Mouse (Mus musculus): Measurements from ENCODE around the gene Astn1. TPM values are rescaled to one million over a fixed set of nuclear protein-coding genes. Genes with fewer than 3 reads are reported as not detected.

Astn1 gene
- polyA plus RNA-seq, 1 experiment from 2014 or later = 8.1 TPM

DNA sequence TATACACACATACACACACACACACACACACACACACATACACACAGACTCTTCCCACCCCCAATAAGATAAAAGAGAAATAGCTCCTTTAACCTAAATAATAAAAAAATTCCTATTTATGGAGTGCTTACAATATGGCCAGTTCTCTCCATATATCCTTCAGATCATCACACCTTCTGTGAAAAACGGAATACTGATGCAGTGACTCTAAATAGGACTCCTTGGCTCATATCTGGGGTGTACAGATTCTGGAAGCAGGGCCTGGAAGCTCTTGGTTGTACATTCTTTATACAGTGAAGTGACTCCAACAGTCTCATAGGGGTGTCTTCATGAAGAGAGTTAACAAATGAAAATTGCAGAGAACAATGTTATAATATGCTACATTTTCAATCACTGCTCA lies 60.7 kb downstream of the Astn1 start:
- WGBS = 75% methylated on average over 1 of the region's 1 CpGs
- no peaks in the 10 kb centered on the region for H3K27me3 ChIP-seq

DNA sequence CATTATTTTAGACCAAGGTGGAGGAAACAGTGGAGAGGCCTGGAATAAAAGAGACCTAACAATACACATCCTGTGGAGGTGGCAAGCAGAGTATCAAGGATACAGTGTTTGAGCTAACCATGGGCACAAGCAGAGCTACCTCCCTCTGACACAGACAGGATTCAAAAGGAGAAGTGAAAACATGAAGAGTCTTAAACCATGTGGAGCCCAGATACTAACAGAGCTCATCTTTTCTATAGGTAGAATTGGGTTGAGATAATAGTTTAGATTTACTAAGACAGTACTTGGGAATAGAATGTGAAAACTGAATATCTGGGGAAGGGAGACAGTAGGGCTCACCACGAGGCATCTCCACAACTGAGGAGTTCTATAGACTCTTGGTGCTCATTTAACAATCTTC lies 84.0 kb downstream of the Astn1 start:
- H3K27ac ChIP-seq = no peak overlapping the region
- no peak for ATAC-seq (ENCODE audit: insufficient number of reproducible peaks, insufficient read depth, low FRiP score, low TSS enrichment)
- 85% methylated on average over 1 of the region's 1 CpGs for WGBS
- H3K9me3 ChIP-seq = no peaks in the 10 kb centered on the region
- no peaks in the 10 kb centered on the region for H3K36me3 ChIP-seq
- H3K27me3 ChIP-seq = no peaks in the 10 kb centered on the region
- no peaks in the 10 kb centered on the region for H3K4me1 ChIP-seq
- H3K9ac ChIP-seq = no peak overlapping the region
- no peak overlapping the region for H3K4me3 ChIP-seq
- no peak overlapping the region for H3K4me2 ChIP-seq (replicated peaks)

More for the DNA sequence above, 60.7 kb downstream of the Astn1 start:
- H3K27ac ChIP-seq = no peak overlapping the region
- H3K36me3 ChIP-seq = no peaks in the 10 kb centered on the region
- no peaks in the 10 kb centered on the region for H3K4me1 ChIP-seq
- H3K4me3 ChIP-seq = no peak overlapping the region
- no peak overlapping the region for H3K4me2 ChIP-seq (replicated peaks)
- ATAC-seq (ENCODE audit: insufficient number of reproducible peaks, insufficient read depth, low FRiP score, low TSS enrichment) = no peak
- no peak overlapping the region for H3K9ac ChIP-seq
- H3K9me3 ChIP-seq = no peaks in the 10 kb centered on the region

DNA sequence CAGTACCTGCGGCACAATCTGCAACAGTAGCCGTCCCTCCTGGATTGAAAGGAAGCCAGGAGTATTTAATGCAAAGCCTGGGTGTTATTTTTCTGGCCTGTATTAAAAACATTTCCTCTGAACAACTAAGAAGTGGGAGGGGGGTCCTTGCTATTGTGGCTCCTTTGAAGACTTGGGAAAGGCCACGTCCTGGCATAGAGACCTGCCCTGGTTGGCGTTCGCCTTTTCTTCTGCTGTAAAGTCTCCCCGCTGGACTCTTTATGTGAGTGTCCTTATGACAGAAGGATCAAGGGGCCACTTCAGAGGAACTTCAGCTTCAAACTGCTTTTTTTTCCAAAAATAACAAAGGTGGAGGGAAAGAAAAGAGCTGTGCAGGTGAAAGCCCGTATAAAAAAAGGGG lies 85.9 kb downstream of the Astn1 start:
- Histone ChIP-seq H3K4me1 (no peaks in the 10 kb centered on the region), H3K27me3 (no peaks in the 10 kb centered on the region)

DNA sequence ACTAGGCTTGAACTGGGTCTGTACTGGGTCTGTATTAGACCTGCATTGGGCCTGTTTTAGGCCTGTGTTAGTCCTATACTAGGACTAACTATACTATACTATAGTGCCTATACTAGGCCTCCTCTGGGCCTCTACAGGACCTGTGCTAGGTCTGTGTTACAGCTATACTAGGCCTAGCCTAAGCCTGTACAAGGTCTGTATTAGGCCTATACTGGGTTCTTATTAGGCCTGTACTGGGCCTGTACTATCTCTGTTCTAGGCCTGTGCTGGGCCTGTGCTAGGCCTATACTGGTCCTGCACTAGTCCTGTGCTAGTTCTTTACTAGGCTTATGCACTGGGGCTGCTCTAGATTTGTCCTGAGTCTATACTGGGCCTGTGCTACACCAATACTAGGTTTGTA lies 90.6 kb downstream of the Astn1 start:
- Histone ChIP-seq H3K36me3 (no peaks in the 10 kb centered on the region), H3K9me3 (no peaks in the 10 kb centered on the region), H3K9ac (no peak overlapping the region), H3K4me1 (no peaks in the 10 kb centered on the region), H3K4me3 (no peak overlapping the region), H3K27ac (no peak overlapping the region), H3K27me3 (no peaks in the 10 kb centered on the region), H3K4me2 (replicated peaks) (no peak overlapping the region)
- peak; percentile 56; the same call in 1 of the 2 replicates for ATAC-seq (ENCODE audit: insufficient number of reproducible peaks, insufficient read depth, low FRiP score, low TSS enrichment)

More for the DNA sequence above, 85.9 kb downstream of the Astn1 start:
- Histone ChIP-seq H3K4me2 (replicated peaks) (no peak overlapping the region), H3K9me3 (no peaks in the 10 kb centered on the region), H3K36me3 (no peaks in the 10 kb centered on the region), H3K4me3 (no peak overlapping the region), H3K27ac (no peak overlapping the region), H3K9ac (no peak overlapping the region)
- no peak for ATAC-seq (ENCODE audit: insufficient number of reproducible peaks, insufficient read depth, low FRiP score, low TSS enrichment)
- WGBS = 60% methylated on average over 7 of the region's 7 CpGs

DNA sequence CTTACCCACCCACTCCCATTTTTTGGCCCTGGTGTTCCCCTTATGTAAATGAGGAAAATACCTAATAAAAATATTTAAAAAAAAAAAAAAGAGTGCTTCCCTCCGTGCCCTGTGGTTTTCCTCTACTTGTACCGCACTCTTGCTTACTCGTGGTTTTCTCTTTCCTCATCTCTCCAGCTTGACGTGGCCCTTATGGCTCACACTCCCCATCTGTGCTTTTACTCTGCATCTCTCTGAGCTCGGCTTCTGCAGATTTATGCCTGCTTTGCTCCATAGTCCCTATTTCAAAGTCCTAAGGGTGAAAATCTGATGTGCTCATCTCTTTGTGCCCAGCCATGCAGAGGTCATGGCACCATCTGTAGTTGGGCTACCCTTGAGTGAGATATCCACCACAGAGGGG lies 91.5 kb downstream of the Astn1 start:
- no peak overlapping the region for H3K4me2 ChIP-seq (replicated peaks)
- no peak overlapping the region for H3K9ac ChIP-seq
- no peak for ATAC-seq (ENCODE audit: insufficient number of reproducible peaks, insufficient read depth, low FRiP score, low TSS enrichment)
- no peaks in the 10 kb centered on the region for H3K9me3 ChIP-seq
- H3K4me3 ChIP-seq = no peak overlapping the region
- no peaks in the 10 kb centered on the region for H3K36me3 ChIP-seq
- H3K27me3 ChIP-seq = no peaks in the 10 kb centered on the region
- H3K27ac ChIP-seq = no peak overlapping the region
- 84% methylated on average over 5 of the region's 5 CpGs for WGBS
- no peaks in the 10 kb centered on the region for H3K4me1 ChIP-seq

GRCm38 (mm10) chr1:158463975-158464374 lies 101.9 kb downstream of the Astn1 start:
- Histone ChIP-seq H3K4me1 (no peaks in the 10 kb centered on the region), H3K4me2 (replicated peaks) (no peak overlapping the region), H3K4me3 (no peak overlapping the region), H3K9me3 (no peaks in the 10 kb centered on the region), H3K9ac (no peak overlapping the region), H3K27ac (no peak overlapping the region), H3K27me3 (no peaks in the 10 kb centered on the region), H3K36me3 (no peaks in the 10 kb centered on the region)
- WGBS = 63% methylated on average over 6 of the region's 6 CpGs
- no peak for ATAC-seq (ENCODE audit: insufficient number of reproducible peaks, insufficient read depth, low FRiP score, low TSS enrichment)

DNA sequence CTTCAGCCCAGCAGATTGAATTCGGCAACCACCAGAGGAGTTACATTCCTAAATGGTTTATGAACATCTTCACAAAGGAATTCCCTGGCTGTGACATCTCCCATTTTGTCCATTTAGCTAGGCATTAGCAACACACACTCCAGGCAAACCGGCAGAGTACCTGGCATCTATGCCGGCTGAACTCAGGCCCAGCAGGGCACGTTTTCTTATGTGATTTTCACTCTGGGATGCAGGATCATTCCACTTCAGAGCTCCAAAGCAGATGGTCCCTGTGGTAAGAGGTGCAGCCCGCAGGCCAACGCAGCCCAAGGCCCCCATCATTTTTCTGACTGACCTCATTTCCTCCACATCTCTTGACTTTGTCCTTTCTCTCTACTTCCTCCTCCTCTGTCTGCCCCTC lies 103.2 kb downstream of the Astn1 start:
- Histone ChIP-seq H3K27me3 (no peaks in the 10 kb centered on the region), H3K36me3 (no peaks in the 10 kb centered on the region), H3K9me3 (no peaks in the 10 kb centered on the region), H3K4me3 (no peak overlapping the region), H3K4me1 (no peaks in the 10 kb centered on the region), H3K4me2 (replicated peaks) (no peak overlapping the region), H3K9ac (no peak overlapping the region), H3K27ac (no peak overlapping the region)
- WGBS = 51% methylated on average over 6 of the region's 6 CpGs
- ATAC-seq (ENCODE audit: insufficient number of reproducible peaks, insufficient read depth, low FRiP score, low TSS enrichment) = no peak

DNA sequence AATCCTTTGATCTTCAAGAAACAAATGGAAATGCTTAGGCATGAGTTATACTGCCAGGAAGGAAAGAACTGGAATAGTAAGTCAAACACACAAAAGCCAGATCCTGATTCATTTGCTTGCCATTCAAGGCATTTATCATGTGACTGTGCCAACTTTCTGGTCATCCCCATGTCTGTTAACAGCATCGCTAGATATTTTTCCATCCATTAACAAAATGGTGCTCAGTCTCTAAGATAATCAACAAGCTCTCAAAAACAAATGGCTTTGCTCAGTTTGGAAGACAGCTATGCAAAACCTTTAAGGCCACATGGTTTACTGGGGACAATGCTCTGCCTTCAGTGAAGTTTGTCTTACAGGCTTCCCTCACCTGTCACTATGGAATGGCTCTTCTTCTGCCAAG lies 115.8 kb downstream of the Astn1 start:
- no peak overlapping the region for H3K27ac ChIP-seq
- 86% methylated on average over 1 of the region's 1 CpGs for WGBS
- H3K4me2 ChIP-seq (replicated peaks) = no peak overlapping the region
- no peaks in the 10 kb centered on the region for H3K36me3 ChIP-seq
- H3K9ac ChIP-seq = no peak overlapping the region
- H3K27me3 ChIP-seq = no peaks in the 10 kb centered on the region
- H3K4me1 ChIP-seq = no peaks in the 10 kb centered on the region
- no peak overlapping the region for H3K4me3 ChIP-seq
- H3K9me3 ChIP-seq = no peaks in the 10 kb centered on the region
- ATAC-seq (ENCODE audit: insufficient number of reproducible peaks, insufficient read depth, low FRiP score, low TSS enrichment) = no peak

DNA sequence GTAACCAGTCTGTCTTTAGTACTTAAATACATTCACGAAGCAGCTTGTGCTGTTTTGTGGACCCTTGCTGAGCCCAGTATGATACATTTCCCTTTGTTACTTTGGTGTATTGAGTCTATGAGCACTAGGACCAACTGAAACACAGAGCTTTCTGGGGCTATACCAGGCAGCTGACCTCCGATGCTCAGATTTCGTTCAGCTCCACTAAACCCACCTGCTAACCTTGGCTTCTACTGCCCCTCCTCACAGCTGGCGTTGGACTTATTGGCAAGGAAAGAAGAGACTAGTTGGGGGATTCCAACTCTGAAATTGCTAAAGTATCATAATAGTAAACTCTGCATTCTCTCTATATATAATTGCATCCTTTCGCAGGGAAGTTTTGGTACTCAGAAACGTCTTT lies 118.2 kb downstream of the Astn1 start:
- Histone ChIP-seq H3K9me3 (no peaks in the 10 kb centered on the region), H3K27me3 (no peaks in the 10 kb centered on the region), H3K9ac (no peak overlapping the region), H3K36me3 (no peaks in the 10 kb centered on the region), H3K4me2 (replicated peaks) (no peak overlapping the region), H3K4me1 (no peaks in the 10 kb centered on the region), H3K4me3 (no peak overlapping the region), H3K27ac (no peak overlapping the region)
- no peak for ATAC-seq (ENCODE audit: insufficient number of reproducible peaks, insufficient read depth, low FRiP score, low TSS enrichment)
- 83% methylated on average over 6 of the region's 6 CpGs for WGBS

DNA sequence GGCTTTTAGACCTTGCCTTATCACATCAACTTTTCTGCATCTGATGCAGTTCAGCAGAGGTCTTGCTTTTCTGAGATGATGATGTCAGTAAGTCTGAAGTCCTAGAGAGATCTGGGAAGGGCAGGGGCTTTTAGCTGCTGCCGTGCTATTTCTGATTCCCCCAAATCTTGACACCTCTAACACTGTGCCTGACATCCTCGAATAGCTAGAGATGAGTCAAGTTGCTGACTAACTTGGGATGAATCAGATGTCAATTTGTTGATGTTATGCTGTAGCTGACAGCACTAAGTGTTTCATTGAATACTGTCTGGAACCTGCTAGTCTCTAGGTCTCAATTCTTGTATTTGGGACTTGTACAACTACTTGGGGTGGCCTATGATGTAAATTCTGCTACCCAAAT lies 121.7 kb downstream of the Astn1 start:
- WGBS = 88% methylated on average over 2 of the region's 2 CpGs

GRCm38 (mm10) chr1:158489521-158490021 lies 127.5 kb downstream of the Astn1 start:
- Histone ChIP-seq H3K4me2 (replicated peaks) (no peak overlapping the region), H3K4me3 (no peak overlapping the region), H3K4me1 (peaks cover 4% of the 10 kb centered on the region; the same call in 1 of the 2 replicates), H3K27ac (no peak overlapping the region), H3K9me3 (no peaks in the 10 kb centered on the region), H3K27me3 (no peaks in the 10 kb centered on the region), H3K36me3 (no peaks in the 10 kb centered on the region), H3K9ac (no peak overlapping the region)
- ATAC-seq (ENCODE audit: insufficient number of reproducible peaks, insufficient read depth, low FRiP score, low TSS enrichment) = peak; percentile 52; the same call in 1 of the 2 replicates
- 39% methylated on average over 4 of the region's 4 CpGs for WGBS

More for the DNA sequence above, 121.7 kb downstream of the Astn1 start:
- Histone ChIP-seq H3K9ac (no peak overlapping the region), H3K4me3 (no peak overlapping the region), H3K36me3 (no peaks in the 10 kb centered on the region), H3K27ac (no peak overlapping the region), H3K4me2 (replicated peaks) (no peak overlapping the region), H3K9me3 (no peaks in the 10 kb centered on the region), H3K4me1 (no peaks in the 10 kb centered on the region), H3K27me3 (no peaks in the 10 kb centered on the region)
- no peak for ATAC-seq (ENCODE audit: insufficient number of reproducible peaks, insufficient read depth, low FRiP score, low TSS enrichment)

DNA sequence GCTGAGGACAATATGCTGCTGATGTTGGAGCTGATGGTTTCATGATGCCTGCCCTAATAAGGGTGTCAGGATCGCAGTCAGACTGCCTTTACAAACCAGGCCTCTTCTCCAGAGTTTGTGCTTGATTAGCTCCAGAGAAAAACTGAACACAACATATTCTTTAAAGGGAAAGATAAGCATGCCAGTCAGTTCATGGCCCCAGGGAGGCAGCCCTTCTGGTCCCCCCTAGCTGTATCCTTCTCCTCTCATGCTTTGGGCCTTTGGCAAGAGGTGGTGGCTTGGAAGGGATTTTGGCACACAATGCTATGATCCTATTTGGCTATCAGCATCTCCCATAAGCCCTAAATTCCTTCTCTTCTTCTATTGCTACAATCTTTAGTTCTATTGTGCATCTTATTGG lies 128.1 kb downstream of the Astn1 start:
- H3K36me3 ChIP-seq = no peaks in the 10 kb centered on the region
- H3K4me2 ChIP-seq (replicated peaks) = no peak overlapping the region
- no peak overlapping the region for H3K9ac ChIP-seq
- ATAC-seq (ENCODE audit: insufficient number of reproducible peaks, insufficient read depth, low FRiP score, low TSS enrichment) = no peak
- H3K4me3 ChIP-seq = no peak overlapping the region
- 55% methylated on average over 1 of the region's 1 CpGs for WGBS
- no peak overlapping the region for H3K27ac ChIP-seq
- H3K27me3 ChIP-seq = no peaks in the 10 kb centered on the region
- H3K4me1 ChIP-seq = peaks cover 4% of the 10 kb centered on the region; the same call in 1 of the 2 replicates
- no peaks in the 10 kb centered on the region for H3K9me3 ChIP-seq

GRCm38 (mm10) chr1:158493289-158493688 lies 131.2 kb downstream of the Astn1 start:
- no peaks in the 10 kb centered on the region for H3K9me3 ChIP-seq
- H3K27ac ChIP-seq = no peak overlapping the region
- 65% methylated on average over 3 of the region's 3 CpGs for WGBS
- H3K9ac ChIP-seq = no peak overlapping the region
- ATAC-seq (ENCODE audit: insufficient number of reproducible peaks, insufficient read depth, low FRiP score, low TSS enrichment) = no peak
- H3K4me1 ChIP-seq = peaks cover 4% of the 10 kb centered on the region; the same call in 1 of the 2 replicates
- no peak overlapping the region for H3K4me2 ChIP-seq (replicated peaks)
- H3K4me3 ChIP-seq = no peak overlapping the region
- no peaks in the 10 kb centered on the region for H3K27me3 ChIP-seq
- no peaks in the 10 kb centered on the region for H3K36me3 ChIP-seq

Measured in embryonic facial prominence, embryonic 12.5 days (tissue).